Mouse (Mus musculus) forebrain, embryonic 16.5 days (tissue): ENCODE data around the gene Lgr5. TPM values are rescaled to one million over a fixed set of nuclear protein-coding genes. Genes with fewer than 3 reads are reported as not detected.

Experiments
- ATAC-seq: fragments of 200-750 bp; cut with Nextera tagmentation; 2 replicates; pipeline ENCODE4 v1.8.0; 2017; ENCODE audit warnings: mild to moderate bottlenecking, moderate library complexity
- H3K27ac ChIP-seq: fragments of 300-500 bp; sonication (generic); 2 replicates; pipeline ENCODE4 v1.5.1; 2014; ENCODE audit warnings: low read length, control low read depth
- H3K27me3 ChIP-seq: fragments of 300-500 bp; sonication (generic); replicated peaks from 2 replicates; pipeline ENCODE4 v1.6.1; 2014; ENCODE audit warnings: low read length; ENCODE audit not compliant: control insufficient read depth, insufficient read depth
- H3K36me3 ChIP-seq: fragments of 300-500 bp; sonication (generic); 2 replicates; pipeline ENCODE4 v1.6.1; 2014; ENCODE audit not compliant: control insufficient read depth, insufficient read depth
- H3K4me1 ChIP-seq: fragments of 300-500 bp; sonication (generic); replicated peaks from 2 replicates; pipeline ENCODE4 v1.6.1; 2014; ENCODE audit warnings: low read length; ENCODE audit not compliant: control insufficient read depth, insufficient read depth
- H3K4me2 ChIP-seq: fragments of 300-500 bp; sonication (generic); 2 replicates; pipeline ENCODE4 v1.6.1; 2014; ENCODE audit warnings: mild to moderate bottlenecking, low read length, control low read depth
- H3K4me3 ChIP-seq: fragments of 300-500 bp; sonication (generic); replicated peaks from 2 replicates; pipeline ENCODE4 v1.5.1; 2014; ENCODE audit warnings: mild to moderate bottlenecking, low read length, control low read depth
- H3K9ac ChIP-seq: fragments of 300-500 bp; sonication (generic); replicated peaks from 2 replicates; pipeline ENCODE4 v1.6.1; 2014; ENCODE audit warnings: low read depth, low read length, control low read depth
- H3K9me3 ChIP-seq: fragments of 300-500 bp; sonication (generic); 2 replicates; pipeline ENCODE4 v1.6.1; 2016; ENCODE audit warnings: low read length; ENCODE audit not compliant: control insufficient read depth
- WGBS: fragments of 180-500 bp; shearing (Covaris S2); extraction: QIAGEN DNeasy Blood & Tissue Kit; methylation state at CpG from one replicate; pipeline ENCODE4 v1.1.7; 2014; 5-methylcytosine and 5-hydroxymethylcytosine counted together
- polyA plus RNA-seq: library from polyadenylated mRNA; unstranded; fragments of >200 nt; fragmentation: Nextera tagmentation; extraction: Ambion mirVana; gene quantifications from 2 replicates; pipeline ENCODE4 v1.2.1, GENCODE M21; 2015

Gene Lgr5
- polyA plus RNA-seq, 1 experiment from 2014 or later: 0.56 TPM

- no peak overlapping the region for H3K27ac ChIP-seq
- no peak overlapping the region for H3K4me3 ChIP-seq
- H3K36me3 ChIP-seq: no peaks in the 10 kb centered on the region
- no peak overlapping the region for H3K9ac ChIP-seq
- no peaks in the 10 kb centered on the region for H3K9me3 ChIP-seq
- 91% methylated on average over 7 of the region's 7 CpGs for WGBS
- H3K4me1 ChIP-seq: no peaks in the 10 kb centered on the region
- H3K4me2 ChIP-seq: no peak overlapping the region
- no peak for ATAC-seq
- H3K27me3 ChIP-seq: peaks cover 10% of the 10 kb centered on the region
Measured at GRCm38 (mm10) chr10:115491803-115492510, 95.6 kb downstream of the Lgr5 start.

- Histone ChIP-seq H3K9me3 (no peaks in the 10 kb centered on the region), H3K4me3 (no peak overlapping the region), H3K4me2 (no peak overlapping the region), H3K36me3 (no peaks in the 10 kb centered on the region), H3K27me3 (peaks cover 11% of the 10 kb centered on the region), H3K27ac (no peak overlapping the region), H3K9ac (no peak overlapping the region), H3K4me1 (no peaks in the 10 kb centered on the region)
- 82% methylated on average over 2 of the region's 2 CpGs for WGBS
- no peak for ATAC-seq
Measured at GRCm38 (mm10) chr10:115485602-115486001, 102.0 kb downstream of the Lgr5 start.

- no peak overlapping the region for H3K4me2 ChIP-seq
- peaks cover 18% of the 10 kb centered on the region for H3K27me3 ChIP-seq
- no peaks in the 10 kb centered on the region for H3K4me1 ChIP-seq
- no peak overlapping the region for H3K9ac ChIP-seq
- no peak overlapping the region for H3K27ac ChIP-seq
- no peak overlapping the region for H3K4me3 ChIP-seq
- no peaks in the 10 kb centered on the region for H3K36me3 ChIP-seq
- no peaks in the 10 kb centered on the region for H3K9me3 ChIP-seq
- no peak for ATAC-seq
- 83% methylated on average over 3 of the region's 3 CpGs for WGBS
Measured at GRCm38 (mm10) chr10:115484660-115485059, 102.9 kb downstream of the Lgr5 start.

GRCm38 (mm10) chr10:115478441-115479141, 109.0 kb downstream of the Lgr5 start:
- 11% methylated on average over 19 of the region's 20 CpGs for WGBS

GRCm38 (mm10) chr10:115476506-115476905, 111.1 kb downstream of the Lgr5 start:
- H3K4me3 ChIP-seq: no peak overlapping the region
- H3K36me3 ChIP-seq: no peaks in the 10 kb centered on the region
- 92% methylated on average over 9 of the region's 9 CpGs for WGBS
- no peaks in the 10 kb centered on the region for H3K9me3 ChIP-seq
- no peak overlapping the region for H3K9ac ChIP-seq
- ATAC-seq: no peak
- no peak overlapping the region for H3K27ac ChIP-seq
- H3K4me1 ChIP-seq: peaks cover 8% of the 10 kb centered on the region
- peaks cover 67% of the 10 kb centered on the region for H3K27me3 ChIP-seq
- H3K4me2 ChIP-seq: no peak overlapping the region

More at GRCm38 (mm10) chr10:115478441-115479141, 109.0 kb downstream of the Lgr5 start:
- peaks cover 8% of the 10 kb centered on the region for H3K4me1 ChIP-seq
- no peak overlapping the region for H3K27ac ChIP-seq
- H3K9ac ChIP-seq: no peak overlapping the region
- H3K36me3 ChIP-seq: no peaks in the 10 kb centered on the region
- peak overlapping the region; percentile 45 for H3K4me2 ChIP-seq
- peaks cover 57% of the 10 kb centered on the region for H3K27me3 ChIP-seq
- H3K9me3 ChIP-seq: no peaks in the 10 kb centered on the region
- ATAC-seq: peak; percentile 28
- H3K4me3 ChIP-seq: peak overlapping the region; percentile 15

- H3K9ac ChIP-seq: no peak overlapping the region
- 53% methylated on average over 7 of the region's 7 CpGs for WGBS
Measured at GRCm38 (mm10) chr10:115475000-115475550, 112.5 kb downstream of the Lgr5 start.

GRCm38 (mm10) chr10:115473213-115473961, 114.2 kb downstream of the Lgr5 start:
- H3K4me1 ChIP-seq: peaks cover 4% of the 10 kb centered on the region; the same call in 1 of the 2 replicates
- no peak for ATAC-seq
- H3K4me3 ChIP-seq: no peak overlapping the region
- peaks cover 69% of the 10 kb centered on the region for H3K27me3 ChIP-seq
- 80% methylated on average over 6 of the region's 6 CpGs for WGBS
- no peak overlapping the region for H3K27ac ChIP-seq
- no peak overlapping the region for H3K4me2 ChIP-seq
- H3K9ac ChIP-seq: no peak overlapping the region
- no peaks in the 10 kb centered on the region for H3K9me3 ChIP-seq
- no peaks in the 10 kb centered on the region for H3K36me3 ChIP-seq

More at GRCm38 (mm10) chr10:115475000-115475550, 112.5 kb downstream of the Lgr5 start:
- ATAC-seq: no peak
- Histone ChIP-seq H3K9me3 (no peaks in the 10 kb centered on the region), H3K4me1 (peaks cover 8% of the 10 kb centered on the region), H3K27ac (no peak overlapping the region), H3K4me2 (no peak overlapping the region), H3K4me3 (no peak overlapping the region), H3K36me3 (no peaks in the 10 kb centered on the region), H3K27me3 (peaks cover 68% of the 10 kb centered on the region)

- no peaks in the 10 kb centered on the region for H3K36me3 ChIP-seq
- peak overlapping the region; percentile 22; the same call in 1 of the 2 replicates for H3K9ac ChIP-seq
- ATAC-seq: no peak
- 41% methylated on average over 17 of the region's 17 CpGs for WGBS
- H3K27ac ChIP-seq: no peak overlapping the region
- 0 out of 2 replicates have a peak, but pooled peaks cover 3% of the 10 kb centered on the region for H3K4me1 ChIP-seq
- H3K4me3 ChIP-seq: peak overlapping the region; percentile 31
- no peaks in the 10 kb centered on the region for H3K9me3 ChIP-seq
- peak overlapping the region; percentile 36 for H3K4me2 ChIP-seq
- peaks cover 71% of the 10 kb centered on the region for H3K27me3 ChIP-seq
Measured at GRCm38 (mm10) chr10:115470621-115471334, 116.8 kb downstream of the Lgr5 start.
